Mouse (Mus musculus) lung, adult 2 months (tissue): ENCODE results near the gene Tufm.

ENCODE experiments used
- CTCF ChIP-seq: fragments of 200-500 bp; IDR thresholded peaks from 2 replicates; pipeline ENCODE4 v1.5.1; 2011; ENCODE audit warnings: mild to moderate bottlenecking, low read length, control low read depth; ENCODE audit not compliant: insufficient read depth
- POLR2A ChIP-seq: fragments of 200-500 bp; IDR thresholded peaks from 2 replicates; pipeline ENCODE4 v1.6.1; 2011; ENCODE audit warnings: low read depth, mild to moderate bottlenecking, control low read depth, low read length, borderline replicate concordance; ENCODE audit errors: extremely low read depth

DNA sequence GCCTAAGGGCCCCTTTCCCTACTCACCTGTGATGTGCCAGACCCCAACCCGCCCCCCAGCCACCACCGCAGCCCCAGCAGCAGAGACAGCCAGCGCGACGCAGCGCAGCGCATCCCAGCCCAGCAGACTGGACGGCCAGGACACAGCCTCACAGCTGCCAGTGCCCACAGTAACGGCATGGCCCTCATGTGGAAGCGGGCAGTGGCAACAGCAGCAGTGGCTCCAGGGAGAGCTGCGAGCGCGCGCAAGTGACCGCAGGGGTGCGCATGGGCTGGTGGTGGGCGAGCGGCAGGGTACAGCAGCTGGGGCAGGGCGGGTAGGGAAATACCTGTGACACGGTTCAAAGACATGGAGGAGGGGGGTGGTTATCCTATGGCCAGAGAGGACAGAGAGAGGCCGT, 40.9 kb upstream of the Tufm start:
- TF ChIP-seq POLR2A (no peak), CTCF (no peak)
